Mouse (Mus musculus): ENCODE data around the gene Apip.
A peak's percentile ranks its signal among the peaks of the same experiment; 100 is the strongest.

Apip gene

GRCm38 (mm10) chr2:103073219-103073982 lies at the start of gene Apip, which contains the start of gene Pdhx:
TSS of gene Apip (plus strand) at chr2:103073675.
TSS of gene Pdhx (minus strand) at chr2:103073513.
- DNase-seq (ENCODE audit: low spot score in 2 of 2), result peak; percentile 100

GRCm38 (mm10) chr2:103037831-103038230 lies 35.6 kb upstream of the Apip start:
- no peak for DNase-seq (ENCODE audit: low spot score in 2 of 2)

- no peak for DNase-seq (ENCODE audit: low spot score in 2 of 2)
These were observed 32.6 kb upstream of the Apip start for GRCm38 (mm10) chr2:103040896-103041295.

- no peak for DNase-seq (ENCODE audit: low spot score in 2 of 2)
These were observed 28.2 kb upstream of the Apip start for GRCm38 (mm10) chr2:103045286-103045685.

- DNase-seq (ENCODE audit: low spot score in 2 of 2), result peak in 1 of 2 experiments; percentile 14
These were observed 21.3 kb upstream of the Apip start for GRCm38 (mm10) chr2:103051937-103052893.

- no peak for DNase-seq (ENCODE audit: low spot score in 2 of 2)
These were observed 17.7 kb upstream of the Apip start for GRCm38 (mm10) chr2:103055820-103056219.

GRCm38 (mm10) chr2:103058266-103058665 lies 15.2 kb upstream of the Apip start:
- DNase-seq (ENCODE audit: low spot score in 2 of 2), result no peak

- peak; percentile 28 to 45 for DNase-seq (ENCODE audit: low spot score in 2 of 2)
These were observed 10.6 kb upstream of the Apip start for GRCm38 (mm10) chr2:103062865-103063264.

GRCm38 (mm10) chr2:103066683-103067551 lies 6.6 kb upstream of the Apip start:
- DNase-seq (ENCODE audit: low spot score in 2 of 2), result no peak

GRCm38 (mm10) chr2:103067552-103068207 lies 5.8 kb upstream of the Apip start:
- no peak for DNase-seq (ENCODE audit: low spot score in 2 of 2)

GRCm38 (mm10) chr2:103068602-103069001 lies 4.9 kb upstream of the Apip start:
- no peak for DNase-seq (ENCODE audit: low spot score in 2 of 2)

GRCm38 (mm10) chr2:103069752-103070405 lies 3.6 kb upstream of the Apip start:
- no peak for DNase-seq (ENCODE audit: low spot score in 2 of 2)

- no peak for DNase-seq (ENCODE audit: low spot score in 2 of 2)
These were observed 2.9 kb upstream of the Apip start for GRCm38 (mm10) chr2:103070586-103070985.

GRCm38 (mm10) chr2:103081117-103081516 lies 7.6 kb downstream of the Apip start:
- DNase-seq (ENCODE audit: low spot score in 2 of 2), result no peak

- DNase-seq (ENCODE audit: low spot score in 2 of 2), result no peak
These were observed 8.2 kb downstream of the Apip start for GRCm38 (mm10) chr2:103081706-103082105.

GRCm38 (mm10) chr2:103082853-103083252 lies 9.4 kb downstream of the Apip start:
- no peak for DNase-seq (ENCODE audit: low spot score in 2 of 2)

- no peak for DNase-seq (ENCODE audit: low spot score in 2 of 2)
These were observed 11.0 kb downstream of the Apip start for GRCm38 (mm10) chr2:103084451-103084850.

- DNase-seq (ENCODE audit: low spot score in 2 of 2), result no peak
These were observed 12.2 kb downstream of the Apip start for GRCm38 (mm10) chr2:103085633-103086032.

- peak in 1 of 2 experiments; percentile 12 for DNase-seq (ENCODE audit: low spot score in 2 of 2)
These were observed 13.0 kb downstream of the Apip start for GRCm38 (mm10) chr2:103086432-103086831.

GRCm38 (mm10) chr2:103088099-103088498 lies 14.6 kb downstream of the Apip start:
- DNase-seq (ENCODE audit: low spot score in 2 of 2), result no peak

Data from spleen, postnatal 36 days (tissue).